Mouse (Mus musculus) E14TG2a.4 (cell line): ENCODE data around the gene Ttc7b.

Source experiments
- H3K27me3 ChIP-seq: 2 replicates; pipeline ENCODE4 v1.6.1; 2014; ENCODE audit warnings: low read length, control low read depth; ENCODE audit not compliant: insufficient read depth
- H3K36me3 ChIP-seq: 2 replicates; pipeline ENCODE4 v1.6.1; 2014; ENCODE audit warnings: low read length, control low read depth; ENCODE audit not compliant: insufficient read depth
- H3K4me1 ChIP-seq: replicated peaks from 2 replicates; pipeline ENCODE4 v1.6.1; 2014; ENCODE audit warnings: low read depth, low read length, control low read depth
- H3K4me3 ChIP-seq: replicated peaks from 2 replicates; pipeline ENCODE4 v1.5.1; 2014; ENCODE audit warnings: mild to moderate bottlenecking, low read length
- H3K9me3 ChIP-seq: 2 replicates; pipeline ENCODE4 v1.6.1; 2014; ENCODE audit warnings: low read length, control low read depth
- CTCF ChIP-seq: conservative IDR thresholded peaks from 2 replicates; pipeline ENCODE4 v1.5.1; 2014; ENCODE audit warnings: low read length
- NANOG ChIP-seq: IDR thresholded peaks from 2 replicates; pipeline ENCODE4 v1.6.1; 2014; ENCODE audit warnings: borderline replicate concordance, low read length, mixed read lengths
- POU5F1 ChIP-seq: IDR thresholded peaks from 2 replicates; pipeline ENCODE4 v1.6.1; 2014; ENCODE audit warnings: low read length, borderline replicate concordance

Ttc7b gene

GRCm38 (mm10) chr12:100303141-100303540 is 217.5 kb downstream of the Ttc7b start:
- no peak for TF ChIP-seq CTCF
- no peak for TF ChIP-seq POU5F1
- TF ChIP-seq NANOG = no peak
- Histone ChIP-seq H3K4me1 (peaks cover 4% of the 10 kb centered on the region), H3K4me3 (no peak overlapping the region), H3K36me3 (peaks cover 15% of the 10 kb centered on the region; the same call in 1 of the 2 replicates), H3K27me3 (no peaks in the 10 kb centered on the region), H3K9me3 (no peaks in the 10 kb centered on the region)

- Histone ChIP-seq H3K27me3 (no peaks in the 10 kb centered on the region), H3K9me3 (peaks cover 9% of the 10 kb centered on the region; the same call in 1 of the 2 replicates), H3K4me3 (no peak overlapping the region), H3K36me3 (peaks cover 6% of the 10 kb centered on the region; the same call in 1 of the 2 replicates), H3K4me1 (peaks cover 4% of the 10 kb centered on the region)
- no peak for TF ChIP-seq POU5F1
- TF ChIP-seq CTCF = no peak
- no peak for TF ChIP-seq NANOG
Observed at GRCm38 (mm10) chr12:100300446-100300845, 220.2 kb downstream of the Ttc7b start.

GRCm38 (mm10) chr12:100299322-100299726 is 221.3 kb downstream of the Ttc7b start:
- peaks cover 1% of the 10 kb centered on the region for H3K4me1 ChIP-seq
- no peaks in the 10 kb centered on the region for H3K27me3 ChIP-seq
- H3K36me3 ChIP-seq = peaks cover 6% of the 10 kb centered on the region; the same call in 1 of the 2 replicates
- peaks cover 15% of the 10 kb centered on the region for H3K9me3 ChIP-seq
- TF ChIP-seq POU5F1 = no peak
- TF ChIP-seq NANOG = no peak
- TF ChIP-seq CTCF = no peak
- no peak overlapping the region for H3K4me3 ChIP-seq

GRCm38 (mm10) chr12:100298788-100299187 is 221.8 kb downstream of the Ttc7b start:
- TF ChIP-seq POU5F1 = no peak
- no peak for TF ChIP-seq NANOG
- no peak for TF ChIP-seq CTCF
- Histone ChIP-seq H3K4me1 (no peaks in the 10 kb centered on the region; the same call in 1 of the 2 replicates), H3K9me3 (peaks cover 18% of the 10 kb centered on the region), H3K36me3 (peaks cover 6% of the 10 kb centered on the region; the same call in 1 of the 2 replicates), H3K27me3 (no peaks in the 10 kb centered on the region), H3K4me3 (no peak overlapping the region)

- Histone ChIP-seq H3K4me3 (no peak overlapping the region), H3K27me3 (no peaks in the 10 kb centered on the region), H3K4me1 (no peaks in the 10 kb centered on the region; the same call in 1 of the 2 replicates), H3K9me3 (peaks cover 18% of the 10 kb centered on the region), H3K36me3 (peaks cover 6% of the 10 kb centered on the region; the same call in 1 of the 2 replicates)
- TF ChIP-seq POU5F1 (no peak), NANOG (no peak), CTCF (no peak)
Observed at GRCm38 (mm10) chr12:100297961-100298360, 222.7 kb downstream of the Ttc7b start.

GRCm38 (mm10) chr12:100294457-100294856 is 226.2 kb downstream of the Ttc7b start:
- Histone ChIP-seq H3K9me3 (peaks cover 18% of the 10 kb centered on the region), H3K27me3 (no peaks in the 10 kb centered on the region), H3K36me3 (no peaks in the 10 kb centered on the region), H3K4me3 (no peak overlapping the region), H3K4me1 (peaks cover 16% of the 10 kb centered on the region)
- TF ChIP-seq NANOG = no peak
- no peak for TF ChIP-seq POU5F1
- TF ChIP-seq CTCF = peak; percentile 36

GRCm38 (mm10) chr12:100293956-100294355 is 226.7 kb downstream of the Ttc7b start:
- Histone ChIP-seq H3K27me3 (no peaks in the 10 kb centered on the region), H3K36me3 (no peaks in the 10 kb centered on the region), H3K4me3 (no peak overlapping the region), H3K4me1 (peaks cover 16% of the 10 kb centered on the region), H3K9me3 (peaks cover 18% of the 10 kb centered on the region)
- TF ChIP-seq NANOG (no peak), POU5F1 (no peak)

- peaks cover 16% of the 10 kb centered on the region for H3K4me1 ChIP-seq
- no peak overlapping the region for H3K4me3 ChIP-seq
- no peak for TF ChIP-seq NANOG
- TF ChIP-seq POU5F1 = no peak
- no peak for TF ChIP-seq CTCF
- peaks cover 4% of the 10 kb centered on the region for H3K27me3 ChIP-seq
- H3K36me3 ChIP-seq = no peaks in the 10 kb centered on the region
- H3K9me3 ChIP-seq = peaks cover 9% of the 10 kb centered on the region; the same call in 1 of the 2 replicates
Observed at GRCm38 (mm10) chr12:100290711-100291685, 229.6 kb downstream of the Ttc7b start.
